Comparison of ENCODE assay signal across 8 mouse cellular contexts in the genomic region with DNA sequence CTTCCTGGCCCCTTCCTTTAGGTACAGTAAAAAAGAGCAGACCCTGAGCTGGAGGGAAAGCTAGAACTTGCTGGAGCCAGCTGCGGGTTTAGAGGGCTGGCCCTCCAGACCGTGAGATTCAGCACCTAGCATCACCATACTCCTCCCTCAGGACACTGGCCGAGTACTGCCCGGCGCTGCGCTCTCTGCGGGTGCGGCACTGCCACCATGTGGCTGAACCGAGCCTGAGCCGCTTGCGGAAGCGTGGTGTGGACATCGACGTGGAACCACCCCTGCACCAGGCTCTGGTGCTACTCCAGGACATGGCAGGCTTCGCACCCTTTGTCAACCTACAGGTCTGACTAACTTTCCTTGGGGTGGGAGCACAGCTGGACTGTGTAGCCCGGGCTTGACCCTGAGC. TPM values are rescaled to one million over a fixed set of nuclear protein-coding genes. Genes with fewer than 3 reads are reported as not detected.
DNase-seq lines count a peak whose midpoint lies in the region; ATAC-seq and TF ChIP-seq lines count a peak whose summit lies in the region.

No protein-coding gene starts in this region.

- peaks cover 36% of the 10 kb centered on the region for H3K27me3 ChIP-seq in limb, embryonic 12.5 days
- peaks cover 5% of the 10 kb centered on the region; the same call in 1 of the 2 replicates for H3K27me3 ChIP-seq in midbrain, embryonic 13.5 days
- peaks cover 10% of the 10 kb centered on the region; the same call in 1 of the 2 replicates for H3K27me3 ChIP-seq in spleen, adult 2 months (ENCODE audit: control insufficient read depth, insufficient read depth, low read length)

- H3K9me3 ChIP-seq in limb, embryonic 12.5 days: no peaks in the 10 kb centered on the region
- no peaks in the 10 kb centered on the region for H3K9me3 ChIP-seq in midbrain, embryonic 13.5 days

- H3K4me2 ChIP-seq in limb, embryonic 12.5 days: peak overlapping the region; percentile 99
- H3K4me2 ChIP-seq in midbrain, embryonic 13.5 days (replicated peaks): peak overlapping the region; percentile 100

- H3K36me3 ChIP-seq in limb, embryonic 12.5 days: peaks cover 28% of the 10 kb centered on the region
- peaks cover 27% of the 10 kb centered on the region for H3K36me3 ChIP-seq in midbrain, embryonic 13.5 days
- H3K36me3 ChIP-seq in spleen, adult 2 months (ENCODE audit: control insufficient read depth, insufficient read depth, low read length): 0 out of 2 replicates have a peak, but pooled peaks cover 1% of the 10 kb centered on the region

- TF ChIP-seq CTCF in spleen, adult 2 months (IDR thresholded peaks at IDR 0.05; ENCODE audit: extremely low read depth, insufficient read depth, insufficient read length, insufficient replicate concordance): peak; percentile 87

- ATAC-seq in limb, embryonic 12.5 days (ENCODE audit: insufficient number of reproducible peaks, insufficient read depth, low FRiP score, low TSS enrichment, low read depth): no peak
- peak; percentile 14 for ATAC-seq in midbrain, embryonic 13.5 days

- DNase-seq in ovary, adult 18-20 months (ENCODE audit: low spot score): peak; percentile 71
- no peak for DNase-seq in ovary, postnatal 10 days (ENCODE audit: low spot score)
- peak; percentile 90 for DNase-seq in embryo, embryonic 10 days (ENCODE audit: low spot score)
- peak; percentile 85 for DNase-seq in gastrocnemius, postnatal 14 days
- peak; percentile 74 for DNase-seq in induced T-regulatory cell, adult 2 months (ENCODE audit: low read depth)
- peak in 1 of 2 experiments; percentile 82 for DNase-seq in spleen, adult 2 months (ENCODE audit: low read depth in 1 of 2, low spot score in 2 of 2)

- H3K4me3 ChIP-seq in limb, embryonic 12.5 days (replicated peaks): peak overlapping the region; percentile 17
- H3K4me3 ChIP-seq in midbrain, embryonic 13.5 days (replicated peaks): peak overlapping the region; percentile 62
- H3K4me3 ChIP-seq in spleen, adult 2 months (ENCODE audit: extremely low read depth, insufficient read depth, insufficient read length): no peak overlapping the region

- no peak overlapping the region for H3K9ac ChIP-seq in limb, embryonic 12.5 days (replicated peaks)
- no peak overlapping the region for H3K9ac ChIP-seq in midbrain, embryonic 13.5 days (replicated peaks)

- intact Hi-C loops in gastrocnemius, postnatal 14 days (cut with DNase I; ENCODE audit: low total_unique reads): loop anchor here (10.0 kb wide), 1 partner anchor 115 kb away; no protein-coding TSS in a partner anchor

- 6% methylated on average over 16 of the region's 16 CpGs for WGBS in limb, embryonic 12.5 days
- WGBS in midbrain, embryonic 13.5 days: 5% methylated on average over 16 of the region's 16 CpGs
- WGBS in spleen, adult 2 months: 9% methylated on average over 16 of the region's 16 CpGs

- H3K27ac ChIP-seq in limb, embryonic 12.5 days: no peak overlapping the region
- no peak overlapping the region; the same call in 1 of the 2 replicates for H3K27ac ChIP-seq in midbrain, embryonic 13.5 days
- H3K27ac ChIP-seq in spleen, adult 2 months (ENCODE audit: insufficient read depth, low read length): no peak overlapping the region

- peaks cover 31% of the 10 kb centered on the region for H3K4me1 ChIP-seq in limb, embryonic 12.5 days (replicated peaks)
- H3K4me1 ChIP-seq in midbrain, embryonic 13.5 days (replicated peaks): peaks cover 44% of the 10 kb centered on the region
- peaks cover 15% of the 10 kb centered on the region for H3K4me1 ChIP-seq in spleen, adult 2 months (ENCODE audit: control insufficient read depth, insufficient read depth, insufficient read length)

- no peak for TF ChIP-seq POLR2A in spleen, adult 2 months (IDR thresholded peaks at IDR 0.05; ENCODE audit: low read depth, low read length)

RNA-seq across cellular contexts. Expression of gene Fbxl15, which starts 2.0 kb away (rescaled TPM):
- total RNA-seq in gastrocnemius, postnatal 14 days (2021): 1 to 10 TPM; 2.4 to 2.8 TPM
- polyA plus RNA-seq in limb, embryonic 12.5 days (2016; fragmentation: Nextera tagmentation; extraction: Ambion mirVana): 14.3 and 14.4 TPM in 2 replicates
- 40.8 and 44.2 TPM in 2 replicates for polyA plus RNA-seq in midbrain, embryonic 13.5 days (2015; fragmentation: Nextera tagmentation; extraction: Ambion mirVana)
- polyA plus RNA-seq in spleen, adult 2 months (2012; rRNA removed): 12.1 and 16.4 TPM in 2 replicates

RNA-seq across cellular contexts. Expression of gene Psd, which starts 3.0 kb away (rescaled TPM):
- 1 to 10 TPM; 1.4 to 1.9 TPM for total RNA-seq in gastrocnemius, postnatal 14 days (2021)
- polyA plus RNA-seq in limb, embryonic 12.5 days (2016; fragmentation: Nextera tagmentation; extraction: Ambion mirVana): 2.8 and 3.0 TPM in 2 replicates
- polyA plus RNA-seq in midbrain, embryonic 13.5 days (2015; fragmentation: Nextera tagmentation; extraction: Ambion mirVana): 61.7 and 69.0 TPM in 2 replicates
- polyA plus RNA-seq in spleen, adult 2 months (2012; rRNA removed): 3.6 and 4.7 TPM in 2 replicates

RNA-seq across cellular contexts. Expression of gene Cuedc2, which starts 8.6 kb away (rescaled TPM):
- total RNA-seq in gastrocnemius, postnatal 14 days (2021): 10 to 100 TPM; 68.7 to 79.0 TPM
- polyA plus RNA-seq in limb, embryonic 12.5 days (2016; fragmentation: Nextera tagmentation; extraction: Ambion mirVana): 165 and 176 TPM in 2 replicates
- polyA plus RNA-seq in midbrain, embryonic 13.5 days (2015; fragmentation: Nextera tagmentation; extraction: Ambion mirVana): 290 TPM in 2 replicates
- 45.3 and 55.0 TPM in 2 replicates for polyA plus RNA-seq in spleen, adult 2 months (2012; rRNA removed)

RNA-seq across cellular contexts. Expression of gene Mfsd13a, which starts 11.0 kb away (rescaled TPM):
- 1 to 10 TPM; 1.1 TPM for total RNA-seq in gastrocnemius, postnatal 14 days (2021)
- 3.8 and 4.4 TPM in 2 replicates for polyA plus RNA-seq in limb, embryonic 12.5 days (2016; fragmentation: Nextera tagmentation; extraction: Ambion mirVana)
- polyA plus RNA-seq in midbrain, embryonic 13.5 days (2015; fragmentation: Nextera tagmentation; extraction: Ambion mirVana): 7.8 and 9.2 TPM in 2 replicates
- 5.3 and 10.8 TPM in 2 replicates for polyA plus RNA-seq in spleen, adult 2 months (2012; rRNA removed)

RNA-seq across cellular contexts. Expression of gene 2310034G01Rik, which starts 20.2 kb away (rescaled TPM):
- under 1 TPM; 0.16 to 0.39 TPM for total RNA-seq in gastrocnemius, postnatal 14 days (2021)
- 2.3 TPM in 2 replicates for polyA plus RNA-seq in limb, embryonic 12.5 days (2016; fragmentation: Nextera tagmentation; extraction: Ambion mirVana)
- 1.7 TPM in 2 replicates for polyA plus RNA-seq in midbrain, embryonic 13.5 days (2015; fragmentation: Nextera tagmentation; extraction: Ambion mirVana)
- polyA plus RNA-seq in spleen, adult 2 months (2012; rRNA removed): 0.16 and 0.42 TPM in 2 replicates

Comparison
In these comparisons a context has a peak if more than half of its experiments do, and no peak if none do; other contexts are left out.
1. RNA of gene Psd, which starts 3.0 kb away (polyA plus RNA-seq): 61.7 to 69.0 TPM in midbrain, embryonic 13.5 days; 3.6 to 4.7 TPM in spleen, adult 2 months and 2.8 to 3.0 TPM in limb, embryonic 12.5 days; every median in the first group is over 10 times any median in the second.